Mouse (Mus musculus): ENCODE data around the gene Gpatch8. TPM values are rescaled to one million over a fixed set of nuclear protein-coding genes. Genes with fewer than 3 reads are reported as not detected.
A peak's percentile ranks its signal among the peaks of the same experiment; 100 is the strongest.

The Gpatch8 gene
- polyA plus RNA-seq, 1 experiment from 2014 or later = 68.1 TPM

GRCm38 (mm10) chr11:102432896-102433295, 123.3 kb downstream of the Gpatch8 start:
- Histone ChIP-seq H3K27me3 (ENCODE audit: control insufficient read depth, insufficient read depth, low read length) (no peaks in the 10 kb centered on the region), H3K4me2 (replicated peaks; ENCODE audit: low read depth, low read length) (no peak overlapping the region), H3K9ac (ENCODE audit: low read depth, low read length) (no peak overlapping the region), H3K4me1 (replicated peaks; ENCODE audit: control insufficient read depth, insufficient read depth, low read length) (peaks cover 16% of the 10 kb centered on the region), H3K9me3 (ENCODE audit: control insufficient read depth, low read length) (no peaks in the 10 kb centered on the region), H3K36me3 (ENCODE audit: control insufficient read depth, insufficient read depth, low read length) (no peaks in the 10 kb centered on the region), H3K27ac (ENCODE audit: low read depth, low read length) (no peak overlapping the region), H3K4me3 (ENCODE audit: low read depth, low read length) (no peak overlapping the region)
- no peak for DNase-seq (ENCODE audit: low spot score)
- ATAC-seq (ENCODE audit: low FRiP score) = no peak
- 94% methylated on average over 6 of the region's 6 CpGs for WGBS

- ATAC-seq (ENCODE audit: low FRiP score) (no peak), DNase-seq (ENCODE audit: low spot score) (no peak)
- no peak overlapping the region for H3K4me2 ChIP-seq (replicated peaks; ENCODE audit: low read depth, low read length)
- H3K4me3 ChIP-seq (ENCODE audit: low read depth, low read length) = no peak overlapping the region
- H3K4me1 ChIP-seq (replicated peaks; ENCODE audit: control insufficient read depth, insufficient read depth, low read length) = peaks cover 10% of the 10 kb centered on the region
- 66% methylated on average over 16 of the region's 16 CpGs for WGBS
- H3K27ac ChIP-seq (ENCODE audit: low read depth, low read length) = no peak overlapping the region
- no peaks in the 10 kb centered on the region for H3K36me3 ChIP-seq (ENCODE audit: control insufficient read depth, insufficient read depth, low read length)
- no peak overlapping the region for H3K9ac ChIP-seq (ENCODE audit: low read depth, low read length)
- no peaks in the 10 kb centered on the region for H3K27me3 ChIP-seq (ENCODE audit: control insufficient read depth, insufficient read depth, low read length)
- H3K9me3 ChIP-seq (ENCODE audit: control insufficient read depth, low read length) = no peaks in the 10 kb centered on the region
Measured at GRCm38 (mm10) chr11:102432115-102432843, 123.9 kb downstream of the Gpatch8 start.

GRCm38 (mm10) chr11:102431728-102432114, 124.5 kb downstream of the Gpatch8 start:
- no peaks in the 10 kb centered on the region for H3K9me3 ChIP-seq (ENCODE audit: control insufficient read depth, low read length)
- 81% methylated on average over 3 of the region's 3 CpGs for WGBS
- no peak overlapping the region for H3K4me2 ChIP-seq (replicated peaks; ENCODE audit: low read depth, low read length)
- no peak for DNase-seq (ENCODE audit: low spot score)
- no peaks in the 10 kb centered on the region for H3K27me3 ChIP-seq (ENCODE audit: control insufficient read depth, insufficient read depth, low read length)
- no peak overlapping the region for H3K4me3 ChIP-seq (ENCODE audit: low read depth, low read length)
- no peak overlapping the region for H3K9ac ChIP-seq (ENCODE audit: low read depth, low read length)
- H3K4me1 ChIP-seq (replicated peaks; ENCODE audit: control insufficient read depth, insufficient read depth, low read length) = 0 out of 2 replicates have a peak, but pooled peaks cover 6% of the 10 kb centered on the region
- no peak overlapping the region for H3K27ac ChIP-seq (ENCODE audit: low read depth, low read length)
- H3K36me3 ChIP-seq (ENCODE audit: control insufficient read depth, insufficient read depth, low read length) = no peaks in the 10 kb centered on the region
- no peak for ATAC-seq (ENCODE audit: low FRiP score)

DNA sequence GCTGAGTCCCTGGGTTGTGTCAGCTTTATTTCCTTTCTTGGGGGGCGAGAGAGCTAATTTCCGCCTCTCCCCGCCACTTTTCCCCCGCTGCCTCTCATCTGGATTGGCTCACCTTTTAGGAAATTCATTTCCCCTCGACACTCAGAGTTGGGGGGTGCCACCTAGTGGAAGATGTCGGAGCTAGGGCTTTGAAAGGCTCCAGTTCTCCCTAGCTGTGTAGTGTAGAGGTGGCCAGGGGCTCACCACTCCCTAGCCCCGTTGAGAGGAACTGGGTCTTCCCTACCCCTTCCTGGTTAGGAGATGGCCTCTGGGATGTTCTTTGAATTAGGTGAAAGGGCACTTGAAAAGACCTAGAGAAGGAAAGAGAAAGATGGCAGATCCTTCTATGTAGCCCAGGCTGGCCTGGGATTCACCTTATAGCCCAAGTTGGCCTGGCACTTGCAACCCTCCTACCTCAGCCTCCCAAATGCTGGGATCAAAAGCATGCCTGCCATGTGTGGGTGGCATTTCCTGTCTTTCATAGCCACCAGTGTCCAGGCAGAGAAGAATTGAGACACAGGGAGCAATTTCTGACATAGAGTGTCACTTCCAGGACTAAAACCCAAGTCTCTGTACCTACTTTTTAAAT, 125.1 kb downstream of the Gpatch8 start:
- DNase-seq (ENCODE audit: low spot score) (peak; percentile 87), ATAC-seq (ENCODE audit: low FRiP score) (peak; percentile 39; the same call in 1 of the 2 replicates)
- Histone ChIP-seq H3K27me3 (ENCODE audit: control insufficient read depth, insufficient read depth, low read length) (no peaks in the 10 kb centered on the region), H3K9ac (ENCODE audit: low read depth, low read length) (peak overlapping the region; percentile 50), H3K9me3 (ENCODE audit: control insufficient read depth, low read length) (no peaks in the 10 kb centered on the region), H3K4me2 (replicated peaks; ENCODE audit: low read depth, low read length) (peak overlapping the region; percentile 97), H3K4me1 (replicated peaks; ENCODE audit: control insufficient read depth, insufficient read depth, low read length) (0 out of 2 replicates have a peak, but pooled peaks cover 6% of the 10 kb centered on the region), H3K4me3 (ENCODE audit: low read depth, low read length) (peak overlapping the region; percentile 53), H3K27ac (ENCODE audit: low read depth, low read length) (peak overlapping the region; percentile 24; the same call in 1 of the 2 replicates), H3K36me3 (ENCODE audit: control insufficient read depth, insufficient read depth, low read length) (no peaks in the 10 kb centered on the region)
- WGBS = 2% methylated on average over 7 of the region's 7 CpGs

DNA sequence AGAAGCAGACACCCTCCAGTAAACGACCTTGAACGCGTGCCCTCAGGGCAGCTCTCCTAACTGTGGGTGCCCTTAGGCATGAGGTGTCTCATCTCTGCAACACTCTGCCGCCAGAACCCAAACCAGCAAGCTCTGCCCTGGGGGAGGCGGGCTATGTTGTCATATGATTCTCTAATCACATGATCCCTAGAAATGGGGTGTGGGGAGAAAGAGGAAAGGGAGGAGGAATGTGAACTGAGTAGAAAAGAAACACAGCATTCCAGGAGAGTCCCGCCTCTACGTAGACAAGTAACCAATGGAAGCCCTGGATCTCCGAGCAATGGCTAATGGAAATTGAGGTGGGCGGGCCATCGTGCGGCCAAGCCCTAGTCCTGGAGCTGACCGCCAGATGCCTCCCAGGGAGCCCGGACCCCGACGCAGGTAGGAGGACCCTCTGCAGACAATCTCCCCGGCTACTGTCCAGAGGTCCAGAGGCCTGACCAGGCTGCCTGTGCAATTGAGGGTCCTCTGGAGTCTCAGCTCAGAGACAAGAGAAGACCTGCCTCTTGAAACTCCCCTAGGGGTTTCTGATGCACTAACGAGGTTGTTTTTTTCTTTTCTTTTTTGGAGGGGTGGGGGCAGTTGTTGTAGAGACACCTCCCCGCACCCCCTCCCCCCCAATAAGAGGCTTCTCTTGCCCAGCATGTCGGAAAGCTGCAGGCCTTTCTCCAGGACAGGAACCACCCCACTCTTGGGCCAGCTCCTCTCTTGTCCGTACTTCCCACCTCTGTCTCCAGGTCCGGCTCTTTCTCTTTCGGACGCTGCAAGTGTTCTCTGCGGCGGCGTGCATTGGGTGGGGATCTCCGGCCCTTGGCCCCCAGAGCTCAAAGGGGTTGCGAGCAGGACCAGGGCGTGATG, 125.8 kb downstream of the Gpatch8 start, which contains the start of gene Grn:
Gene Grn, plus strand, starts transcription at position 195 of the 897 bp plus-strand sequence.
- no peaks in the 10 kb centered on the region for H3K9me3 ChIP-seq (ENCODE audit: control insufficient read depth, low read length)
- ATAC-seq (ENCODE audit: low FRiP score) = peak; percentile 90
- WGBS = under 1% methylated on average over 29 of the region's 29 CpGs

GRCm38 (mm10) chr11:102429551-102429950, 126.6 kb downstream of the Gpatch8 start:
- H3K27ac ChIP-seq (ENCODE audit: low read depth, low read length) = no peak overlapping the region
- peak overlapping the region; percentile 40 for H3K9ac ChIP-seq (ENCODE audit: low read depth, low read length)
- no peaks in the 10 kb centered on the region for H3K36me3 ChIP-seq (ENCODE audit: control insufficient read depth, insufficient read depth, low read length)
- no peak for DNase-seq (ENCODE audit: low spot score)
- WGBS = 52% methylated on average over 3 of the region's 3 CpGs
- ATAC-seq (ENCODE audit: low FRiP score) = no peak
- peak overlapping the region; percentile 53; the same call in 1 of the 2 replicates for H3K4me3 ChIP-seq (ENCODE audit: low read depth, low read length)
- H3K4me2 ChIP-seq (replicated peaks; ENCODE audit: low read depth, low read length) = peak overlapping the region; percentile 97
- H3K4me1 ChIP-seq (replicated peaks; ENCODE audit: control insufficient read depth, insufficient read depth, low read length) = 0 out of 2 replicates have a peak, but pooled peaks cover 6% of the 10 kb centered on the region
- no peaks in the 10 kb centered on the region for H3K27me3 ChIP-seq (ENCODE audit: control insufficient read depth, insufficient read depth, low read length)
- H3K9me3 ChIP-seq (ENCODE audit: control insufficient read depth, low read length) = no peaks in the 10 kb centered on the region

More for the DNA sequence above, 125.8 kb downstream of the Gpatch8 start, which contains the start of gene Grn:
- H3K9ac ChIP-seq (ENCODE audit: low read depth, low read length) = peak within 1 kb of the TSS; percentile 50
- 0 out of 2 replicates have a peak, but pooled peaks cover 6% of the 10 kb centered on the region for H3K4me1 ChIP-seq (replicated peaks; ENCODE audit: control insufficient read depth, insufficient read depth, low read length)
- peak within 1 kb of the TSS; percentile 53 for H3K4me3 ChIP-seq (ENCODE audit: low read depth, low read length)
- H3K4me2 ChIP-seq (replicated peaks; ENCODE audit: low read depth, low read length) = peak within 1 kb of the TSS; percentile 97
- H3K27ac ChIP-seq (ENCODE audit: low read depth, low read length) = peak within 1 kb of the TSS; percentile 24; the same call in 1 of the 2 replicates
- no peaks in the 10 kb centered on the region for H3K36me3 ChIP-seq (ENCODE audit: control insufficient read depth, insufficient read depth, low read length)
- H3K27me3 ChIP-seq (ENCODE audit: control insufficient read depth, insufficient read depth, low read length) = no peaks in the 10 kb centered on the region
- peak; percentile 86 for DNase-seq (ENCODE audit: low spot score)

DNA sequence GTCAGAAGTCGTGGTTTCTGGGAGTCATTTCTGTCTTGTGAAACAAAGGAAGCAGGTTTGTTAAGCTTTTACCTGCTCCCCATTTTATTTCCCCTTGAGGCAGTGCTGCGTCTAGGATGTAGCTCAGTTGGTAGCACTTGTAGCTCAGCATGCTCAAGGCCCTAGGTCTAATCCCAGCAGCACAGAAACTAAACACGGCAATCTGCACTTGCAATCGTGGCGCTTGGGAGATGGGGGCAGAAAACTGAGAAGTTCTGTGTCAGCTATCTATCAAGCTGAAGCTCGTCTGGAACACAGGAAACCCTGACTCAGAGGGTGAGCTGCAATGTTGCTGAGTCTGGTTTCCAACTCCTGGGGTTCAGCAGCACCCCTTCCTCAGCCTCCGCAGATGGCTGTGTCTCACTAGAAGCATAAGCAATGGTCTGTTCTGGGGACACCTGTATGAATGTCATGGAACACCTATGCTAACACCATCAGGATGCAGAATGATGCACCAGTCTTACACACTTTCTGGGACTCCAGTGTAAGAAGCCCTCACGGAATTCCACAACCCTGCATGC, 127.1 kb downstream of the Gpatch8 start:
- ATAC-seq (ENCODE audit: low FRiP score) (no peak), DNase-seq (ENCODE audit: low spot score) (no peak)
- Histone ChIP-seq H3K27me3 (ENCODE audit: control insufficient read depth, insufficient read depth, low read length) (no peaks in the 10 kb centered on the region), H3K4me3 (ENCODE audit: low read depth, low read length) (no peak overlapping the region), H3K9ac (ENCODE audit: low read depth, low read length) (no peak overlapping the region), H3K36me3 (ENCODE audit: control insufficient read depth, insufficient read depth, low read length) (no peaks in the 10 kb centered on the region), H3K4me2 (replicated peaks; ENCODE audit: low read depth, low read length) (no peak overlapping the region), H3K4me1 (replicated peaks; ENCODE audit: control insufficient read depth, insufficient read depth, low read length) (0 out of 2 replicates have a peak, but pooled peaks cover 6% of the 10 kb centered on the region), H3K27ac (ENCODE audit: low read depth, low read length) (no peak overlapping the region), H3K9me3 (ENCODE audit: control insufficient read depth, low read length) (no peaks in the 10 kb centered on the region)
- WGBS = 77% methylated on average over 8 of the region's 8 CpGs
